Mouse (Mus musculus): Measurements from ENCODE around the gene Alox12e.

- no peak for TF ChIP-seq CTCF (IDR thresholded peaks at IDR 0.05; ENCODE audit: low read depth, low read length)
- no peak for TF ChIP-seq POLR2A (IDR thresholded peaks at IDR 0.05; ENCODE audit: insufficient read depth, low read length)
- no peak for TF ChIP-seq EP300 (IDR thresholded peaks at IDR 0.05; ENCODE audit: insufficient read depth, low read depth, low read length)
Measured at GRCm38 (mm10) chr11:70351868-70352267, 29.4 kb upstream of the Alox12e start, which contains the start of gene Alox15.
